Mouse (Mus musculus): ENCODE data around the gene Zfp691.
A peak's percentile ranks its signal among the peaks of the same experiment; 100 is the strongest.

Zfp691 gene

GRCm38 (mm10) chr4:119167663-119168062, 6.3 kb downstream of the Zfp691 start:
- peak; percentile 88 for DNase-seq (ENCODE audit: low spot score)

- no peak for DNase-seq (ENCODE audit: low spot score)
Measured at GRCm38 (mm10) chr4:119167068-119167467, 6.9 kb downstream of the Zfp691 start.

GRCm38 (mm10) chr4:119165916-119166315, 8.1 kb downstream of the Zfp691 start:
- DNase-seq (ENCODE audit: low spot score), result no peak

GRCm38 (mm10) chr4:119162990-119163389, 11.0 kb downstream of the Zfp691 start:
- DNase-seq (ENCODE audit: low spot score), result no peak

- DNase-seq (ENCODE audit: low spot score), result no peak
Measured at GRCm38 (mm10) chr4:119161358-119161757, 12.6 kb downstream of the Zfp691 start.

GRCm38 (mm10) chr4:119157891-119158290, 16.1 kb downstream of the Zfp691 start:
- DNase-seq (ENCODE audit: low spot score), result no peak

GRCm38 (mm10) chr4:119157186-119157585, 16.8 kb downstream of the Zfp691 start:
- DNase-seq (ENCODE audit: low spot score), result peak; percentile 87

GRCm38 (mm10) chr4:119148741-119149140, 25.3 kb downstream of the Zfp691 start:
- DNase-seq (ENCODE audit: low spot score), result no peak

- no peak for DNase-seq (ENCODE audit: low spot score)
Measured at GRCm38 (mm10) chr4:119147347-119147746, 26.6 kb downstream of the Zfp691 start.

GRCm38 (mm10) chr4:119146816-119147215, 27.2 kb downstream of the Zfp691 start:
- no peak for DNase-seq (ENCODE audit: low spot score)

GRCm38 (mm10) chr4:119142230-119142871, 31.6 kb downstream of the Zfp691 start:
- peak; percentile 84 for DNase-seq (ENCODE audit: low spot score)

GRCm38 (mm10) chr4:119141191-119141590, 32.8 kb downstream of the Zfp691 start:
- DNase-seq (ENCODE audit: low spot score), result no peak

- no peak for DNase-seq (ENCODE audit: low spot score)
Measured at GRCm38 (mm10) chr4:119140126-119140525, 33.9 kb downstream of the Zfp691 start.

- DNase-seq (ENCODE audit: low spot score), result no peak
Measured at GRCm38 (mm10) chr4:119138776-119139175, 35.2 kb downstream of the Zfp691 start.

GRCm38 (mm10) chr4:119138171-119138570, 35.8 kb downstream of the Zfp691 start:
- peak; percentile 82 for DNase-seq (ENCODE audit: low spot score)

GRCm38 (mm10) chr4:119137313-119137712, 36.7 kb downstream of the Zfp691 start:
- DNase-seq (ENCODE audit: low spot score), result no peak

- DNase-seq (ENCODE audit: low spot score), result no peak
Measured at GRCm38 (mm10) chr4:119133860-119134259, 40.1 kb downstream of the Zfp691 start.

- DNase-seq (ENCODE audit: low spot score), result no peak
Measured at GRCm38 (mm10) chr4:119133306-119133705, 40.7 kb downstream of the Zfp691 start.

- DNase-seq (ENCODE audit: low spot score), result no peak
Measured at GRCm38 (mm10) chr4:119131189-119131910, 42.6 kb downstream of the Zfp691 start.

- DNase-seq (ENCODE audit: low spot score), result no peak
Measured at GRCm38 (mm10) chr4:119129096-119129495, 44.9 kb downstream of the Zfp691 start.

GRCm38 (mm10) chr4:119128547-119128946, 45.4 kb downstream of the Zfp691 start:
- DNase-seq (ENCODE audit: low spot score), result no peak

- DNase-seq (ENCODE audit: low spot score), result no peak
Measured at GRCm38 (mm10) chr4:119127229-119127628, 46.8 kb downstream of the Zfp691 start.

- DNase-seq (ENCODE audit: low spot score), result no peak
Measured at GRCm38 (mm10) chr4:119125577-119126270, 48.3 kb downstream of the Zfp691 start.
